Mouse (Mus musculus): ENCODE measurements around the gene 1700001C02Rik. TPM values are rescaled to one million over a fixed set of nuclear protein-coding genes. Genes with fewer than 3 reads are reported as not detected.
A peak's percentile ranks its signal among the peaks of the same experiment; 100 is the strongest.

Gene 1700001C02Rik
- polyA plus RNA-seq, 1 experiment from 2014 or later, result 7.9 TPM

DNA sequence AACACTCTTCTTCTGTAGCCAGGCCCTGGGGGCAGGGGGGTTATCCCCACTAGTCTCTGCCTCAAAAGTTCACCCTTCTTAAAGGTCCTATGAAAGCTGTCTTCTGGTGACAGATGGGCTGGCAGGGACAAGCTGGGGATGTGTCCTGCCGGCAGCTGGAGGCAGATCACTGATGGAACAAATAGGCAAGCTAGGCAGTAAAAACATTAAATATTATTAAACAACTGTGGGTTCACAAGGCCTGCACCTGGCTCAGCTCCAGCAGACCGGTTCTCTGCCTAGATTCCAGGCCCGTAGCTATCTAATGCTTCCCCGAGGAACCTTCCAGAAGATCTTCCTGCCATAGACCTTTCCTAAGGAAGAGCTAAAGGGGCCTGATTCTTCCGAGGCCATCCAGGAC, 52.3 kb downstream of the 1700001C02Rik start:
- H3K27me3 ChIP-seq (ENCODE audit: control insufficient read depth, insufficient read depth, low read depth, low read length), result no peaks in the 10 kb centered on the region
- H3K4me1 ChIP-seq (replicated peaks; ENCODE audit: control insufficient read depth, insufficient read depth, low read length), result peaks cover 16% of the 10 kb centered on the region
- no peak overlapping the region for H3K9ac ChIP-seq (ENCODE audit: low read length)
- H3K36me3 ChIP-seq (ENCODE audit: control insufficient read depth, insufficient read depth, low read length), result no peaks in the 10 kb centered on the region
- H3K27ac ChIP-seq (ENCODE audit: low read length), result peak overlapping the region; percentile 67
- WGBS, result 48% methylated on average over 5 of the region's 5 CpGs
- H3K4me3 ChIP-seq (ENCODE audit: low read length), result no peak overlapping the region
- H3K9me3 ChIP-seq (ENCODE audit: control insufficient read depth, low read length), result no peaks in the 10 kb centered on the region
- H3K4me2 ChIP-seq (ENCODE audit: low read depth, low read length), result no peak overlapping the region
- peak; percentile 76 for ATAC-seq (ENCODE audit: low read depth)

DNA sequence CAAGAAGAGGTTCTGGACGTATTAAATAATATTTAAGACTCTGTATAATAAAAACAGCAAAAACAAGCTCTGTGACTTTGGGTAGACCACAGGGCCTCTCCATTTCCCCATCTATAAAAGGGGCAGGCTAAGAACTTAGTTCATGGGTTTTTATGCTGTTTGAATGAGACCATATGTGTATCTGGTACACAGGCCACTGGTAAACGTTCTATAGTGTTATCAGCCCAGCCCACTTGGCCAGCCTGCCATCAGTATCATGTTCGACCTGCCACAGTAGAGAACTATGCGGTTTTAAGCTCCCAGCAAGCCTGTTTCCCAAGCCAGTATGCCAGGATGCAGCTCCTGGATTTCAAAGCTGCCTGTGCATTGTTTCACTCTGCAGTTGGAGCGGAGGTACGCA, 52.7 kb downstream of the 1700001C02Rik start:
- 54% methylated on average over 6 of the region's 6 CpGs for WGBS
- Histone ChIP-seq H3K4me1 (replicated peaks; ENCODE audit: control insufficient read depth, insufficient read depth, low read length) (peaks cover 16% of the 10 kb centered on the region), H3K4me2 (ENCODE audit: low read depth, low read length) (no peak overlapping the region), H3K27me3 (ENCODE audit: control insufficient read depth, insufficient read depth, low read depth, low read length) (no peaks in the 10 kb centered on the region), H3K9me3 (ENCODE audit: control insufficient read depth, low read length) (no peaks in the 10 kb centered on the region), H3K36me3 (ENCODE audit: control insufficient read depth, insufficient read depth, low read length) (no peaks in the 10 kb centered on the region), H3K4me3 (ENCODE audit: low read length) (no peak overlapping the region), H3K27ac (ENCODE audit: low read length) (peak overlapping the region; percentile 67), H3K9ac (ENCODE audit: low read length) (no peak overlapping the region)
- no peak for ATAC-seq (ENCODE audit: low read depth)

- H3K9me3 ChIP-seq (ENCODE audit: control insufficient read depth, low read length), result no peaks in the 10 kb centered on the region
- H3K4me1 ChIP-seq (replicated peaks; ENCODE audit: control insufficient read depth, insufficient read depth, low read length), result peaks cover 21% of the 10 kb centered on the region
- no peaks in the 10 kb centered on the region for H3K36me3 ChIP-seq (ENCODE audit: control insufficient read depth, insufficient read depth, low read length)
- no peaks in the 10 kb centered on the region for H3K27me3 ChIP-seq (ENCODE audit: control insufficient read depth, insufficient read depth, low read depth, low read length)
- H3K9ac ChIP-seq (ENCODE audit: low read length), result no peak overlapping the region
- ATAC-seq (ENCODE audit: low read depth), result no peak
- no peak overlapping the region for H3K4me3 ChIP-seq (ENCODE audit: low read length)
- H3K27ac ChIP-seq (ENCODE audit: low read length), result peak overlapping the region; percentile 50
- WGBS, result 20% methylated on average over 7 of the region's 7 CpGs
- no peak overlapping the region for H3K4me2 ChIP-seq (ENCODE audit: low read depth, low read length)
Observed at GRCm38 (mm10) chr5:30519494-30519893, 53.6 kb downstream of the 1700001C02Rik start.

DNA sequence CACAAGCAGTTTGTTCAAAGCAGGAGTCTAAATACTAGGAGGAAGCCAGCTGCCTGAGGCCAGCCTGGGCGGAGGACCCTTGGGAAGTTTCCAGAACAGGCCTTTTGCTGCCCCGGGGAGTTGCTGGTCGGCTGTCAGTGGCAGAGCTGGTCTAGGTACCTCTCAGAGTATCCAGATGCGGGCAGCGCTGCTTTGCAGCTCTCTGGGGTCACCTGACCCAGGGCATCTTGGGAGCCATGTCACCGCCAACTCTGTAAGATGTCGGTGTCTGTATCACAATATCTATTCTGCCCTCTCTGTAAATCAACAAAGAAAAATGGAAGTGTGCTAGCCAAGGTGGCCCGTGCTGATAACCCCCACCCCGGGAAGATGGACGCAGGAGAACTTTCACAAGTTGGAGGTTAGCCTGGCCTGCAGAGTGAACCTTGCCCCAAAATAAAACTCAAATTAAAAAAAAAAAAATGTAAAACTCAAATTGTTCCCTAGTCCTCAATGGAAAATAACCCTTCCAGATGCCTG, 54.4 kb downstream of the 1700001C02Rik start:
- no peaks in the 10 kb centered on the region for H3K36me3 ChIP-seq (ENCODE audit: control insufficient read depth, insufficient read depth, low read length)
- H3K9ac ChIP-seq (ENCODE audit: low read length), result no peak overlapping the region
- H3K27ac ChIP-seq (ENCODE audit: low read length), result peak overlapping the region; percentile 50
- ATAC-seq (ENCODE audit: low read depth), result no peak
- no peak overlapping the region for H3K4me3 ChIP-seq (ENCODE audit: low read length)
- no peaks in the 10 kb centered on the region for H3K9me3 ChIP-seq (ENCODE audit: control insufficient read depth, low read length)
- no peaks in the 10 kb centered on the region for H3K27me3 ChIP-seq (ENCODE audit: control insufficient read depth, insufficient read depth, low read depth, low read length)
- H3K4me1 ChIP-seq (replicated peaks; ENCODE audit: control insufficient read depth, insufficient read depth, low read length), result peaks cover 22% of the 10 kb centered on the region
- WGBS, result 51% methylated on average over 10 of the region's 10 CpGs
- no peak overlapping the region for H3K4me2 ChIP-seq (ENCODE audit: low read depth, low read length)

GRCm38 (mm10) chr5:30522406-30522805, 56.6 kb downstream of the 1700001C02Rik start:
- ATAC-seq (ENCODE audit: low read depth), result no peak
- 87% methylated on average over 8 of the region's 8 CpGs for WGBS
- no peak overlapping the region for H3K4me2 ChIP-seq (ENCODE audit: low read depth, low read length)
- H3K9me3 ChIP-seq (ENCODE audit: control insufficient read depth, low read length), result no peaks in the 10 kb centered on the region
- H3K4me3 ChIP-seq (ENCODE audit: low read length), result no peak overlapping the region
- H3K36me3 ChIP-seq (ENCODE audit: control insufficient read depth, insufficient read depth, low read length), result no peaks in the 10 kb centered on the region
- H3K4me1 ChIP-seq (replicated peaks; ENCODE audit: control insufficient read depth, insufficient read depth, low read length), result peaks cover 32% of the 10 kb centered on the region
- no peak overlapping the region for H3K27ac ChIP-seq (ENCODE audit: low read length)
- H3K9ac ChIP-seq (ENCODE audit: low read length), result no peak overlapping the region
- H3K27me3 ChIP-seq (ENCODE audit: control insufficient read depth, insufficient read depth, low read depth, low read length), result no peaks in the 10 kb centered on the region

- H3K4me1 ChIP-seq (replicated peaks; ENCODE audit: control insufficient read depth, insufficient read depth, low read length), result peaks cover 34% of the 10 kb centered on the region
- H3K9me3 ChIP-seq (ENCODE audit: control insufficient read depth, low read length), result no peaks in the 10 kb centered on the region
- no peak overlapping the region for H3K9ac ChIP-seq (ENCODE audit: low read length)
- no peak overlapping the region for H3K27ac ChIP-seq (ENCODE audit: low read length)
- 75% methylated on average over 3 of the region's 3 CpGs for WGBS
- H3K27me3 ChIP-seq (ENCODE audit: control insufficient read depth, insufficient read depth, low read depth, low read length), result no peaks in the 10 kb centered on the region
- no peak overlapping the region for H3K4me3 ChIP-seq (ENCODE audit: low read length)
- H3K4me2 ChIP-seq (ENCODE audit: low read depth, low read length), result no peak overlapping the region
- ATAC-seq (ENCODE audit: low read depth), result no peak
- H3K36me3 ChIP-seq (ENCODE audit: control insufficient read depth, insufficient read depth, low read length), result no peaks in the 10 kb centered on the region
Observed at GRCm38 (mm10) chr5:30523131-30523530, 57.3 kb downstream of the 1700001C02Rik start.

DNA sequence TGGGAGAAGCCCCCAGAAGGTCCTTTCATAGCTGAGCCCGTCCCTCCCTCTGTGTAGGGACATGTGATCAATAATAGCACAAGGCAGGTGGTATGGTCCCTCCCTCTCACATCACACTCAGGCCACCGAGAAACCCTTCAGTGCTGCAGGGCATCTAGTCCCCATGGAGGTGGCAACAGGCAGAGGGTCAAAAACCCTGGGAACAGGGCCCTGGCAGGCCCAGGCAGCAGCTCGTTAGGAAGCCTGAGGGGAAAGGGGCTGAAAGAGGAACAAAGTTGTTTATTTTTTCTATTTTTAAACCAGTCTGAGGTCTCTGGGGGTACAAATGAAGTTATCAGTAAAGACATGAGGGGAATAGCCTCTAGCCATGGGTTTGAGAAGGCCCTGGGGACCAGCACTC, 58.4 kb downstream of the 1700001C02Rik start:
- H3K4me2 ChIP-seq (ENCODE audit: low read depth, low read length), result no peak overlapping the region
- peaks cover 39% of the 10 kb centered on the region for H3K4me1 ChIP-seq (replicated peaks; ENCODE audit: control insufficient read depth, insufficient read depth, low read length)
- H3K36me3 ChIP-seq (ENCODE audit: control insufficient read depth, insufficient read depth, low read length), result no peaks in the 10 kb centered on the region
- H3K27ac ChIP-seq (ENCODE audit: low read length), result peak overlapping the region; percentile 17
- 35% methylated on average over 3 of the region's 3 CpGs for WGBS
- no peak for ATAC-seq (ENCODE audit: low read depth)
- H3K9me3 ChIP-seq (ENCODE audit: control insufficient read depth, low read length), result no peaks in the 10 kb centered on the region
- H3K9ac ChIP-seq (ENCODE audit: low read length), result peak overlapping the region; percentile 27; the same call in 1 of the 2 replicates
- H3K4me3 ChIP-seq (ENCODE audit: low read length), result no peak overlapping the region
- no peaks in the 10 kb centered on the region for H3K27me3 ChIP-seq (ENCODE audit: control insufficient read depth, insufficient read depth, low read depth, low read length)

DNA sequence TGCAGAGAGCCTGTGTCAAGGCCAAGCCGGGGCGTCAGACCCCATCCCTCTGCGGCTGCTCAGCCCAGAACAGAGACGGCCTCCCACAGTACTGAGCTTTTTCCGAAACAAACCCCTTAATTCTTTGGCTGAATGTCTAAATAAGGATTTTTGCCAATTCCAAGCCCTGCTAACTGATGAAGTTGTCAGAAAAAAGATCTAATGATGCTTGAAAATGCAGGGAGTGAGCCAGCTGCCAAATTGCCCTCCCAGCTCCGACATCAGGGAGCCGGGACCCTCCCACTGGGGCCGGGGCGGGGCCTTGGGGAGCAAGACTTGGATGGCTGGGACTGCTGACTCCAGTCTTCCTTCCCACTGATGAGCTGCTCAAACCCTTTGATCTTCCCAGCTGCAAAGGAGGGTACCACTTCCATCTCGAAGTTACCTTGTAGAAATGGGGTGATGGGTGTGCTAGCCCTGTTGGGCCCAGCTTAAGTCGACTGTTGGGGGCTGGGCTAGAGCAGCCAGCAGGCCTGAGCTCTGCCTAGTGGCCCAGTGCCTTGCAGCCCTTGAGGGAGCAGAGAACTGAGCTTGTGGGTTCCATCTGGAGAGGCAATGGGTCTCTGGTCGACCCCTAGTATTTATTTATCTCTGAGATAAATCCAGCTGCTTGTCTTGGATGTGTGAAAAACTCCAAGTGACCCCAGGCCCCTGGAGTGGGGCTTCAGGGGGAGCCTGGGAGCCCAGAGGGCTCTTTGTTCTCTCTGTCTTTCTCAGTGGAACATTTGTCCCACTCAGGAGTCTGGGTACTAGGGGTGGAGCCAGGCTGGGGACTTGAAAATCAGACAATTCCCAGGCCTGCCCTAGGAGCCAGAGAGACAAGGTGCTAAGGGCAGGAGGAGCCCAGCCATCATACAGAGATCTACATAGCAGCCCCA, 60.3 kb downstream of the 1700001C02Rik start:
- no peaks in the 10 kb centered on the region for H3K9me3 ChIP-seq (ENCODE audit: control insufficient read depth, low read length)
- 0 out of 2 replicates have a peak overlapping the region, but pooled peaks have one; percentile 21 for H3K9ac ChIP-seq (ENCODE audit: low read length)
- H3K4me2 ChIP-seq (ENCODE audit: low read depth, low read length), result no peak overlapping the region
- H3K4me1 ChIP-seq (replicated peaks; ENCODE audit: control insufficient read depth, insufficient read depth, low read length), result peaks cover 33% of the 10 kb centered on the region
- no peaks in the 10 kb centered on the region for H3K27me3 ChIP-seq (ENCODE audit: control insufficient read depth, insufficient read depth, low read depth, low read length)
- peak overlapping the region; percentile 95 for H3K27ac ChIP-seq (ENCODE audit: low read length)
- H3K36me3 ChIP-seq (ENCODE audit: control insufficient read depth, insufficient read depth, low read length), result no peaks in the 10 kb centered on the region
- no peak overlapping the region for H3K4me3 ChIP-seq (ENCODE audit: low read length)
- 16% methylated on average over 12 of the region's 12 CpGs for WGBS
- peak; percentile 92 for ATAC-seq (ENCODE audit: low read depth)

GRCm38 (mm10) chr5:30527129-30527528, 61.3 kb downstream of the 1700001C02Rik start:
- no peaks in the 10 kb centered on the region for H3K27me3 ChIP-seq (ENCODE audit: control insufficient read depth, insufficient read depth, low read depth, low read length)
- WGBS, result 30% methylated on average over 5 of the region's 5 CpGs
- peaks cover 39% of the 10 kb centered on the region for H3K4me1 ChIP-seq (replicated peaks; ENCODE audit: control insufficient read depth, insufficient read depth, low read length)
- no peaks in the 10 kb centered on the region for H3K9me3 ChIP-seq (ENCODE audit: control insufficient read depth, low read length)
- no peak overlapping the region for H3K4me2 ChIP-seq (ENCODE audit: low read depth, low read length)
- no peak overlapping the region for H3K4me3 ChIP-seq (ENCODE audit: low read length)
- peak overlapping the region; percentile 89 for H3K27ac ChIP-seq (ENCODE audit: low read length)
- H3K9ac ChIP-seq (ENCODE audit: low read length), result peak overlapping the region; percentile 11; the same call in 1 of the 2 replicates
- H3K36me3 ChIP-seq (ENCODE audit: control insufficient read depth, insufficient read depth, low read length), result no peaks in the 10 kb centered on the region
- ATAC-seq (ENCODE audit: low read depth), result no peak

Measured in lung, embryonic 16.5 days (tissue).